Mouse (Mus musculus): ENCODE results near the gene Ccdc107. TPM values are rescaled to one million over a fixed set of nuclear protein-coding genes. Genes with fewer than 3 reads are reported as not detected.

Ccdc107 gene
- polyA plus RNA-seq (2015; fragmentation: Nextera tagmentation; extraction: Ambion mirVana), result 79.2 and 84.0 TPM in 2 replicates

- H3K9ac ChIP-seq, result peak within 1 kb of the TSS; percentile 92
- WGBS, result under 1% methylated on average over 25 of the region's 25 CpGs
- H3K4me2 ChIP-seq, result peak within 1 kb of the TSS; percentile 71
- peak within 1 kb of the TSS; percentile 81 for H3K4me3 ChIP-seq
- H3K36me3 ChIP-seq, result 0 out of 2 replicates have a peak, but pooled peaks cover 6% of the 10 kb centered on the region
- H3K4me1 ChIP-seq (replicated peaks), result peaks cover 16% of the 10 kb centered on the region
- ATAC-seq (ENCODE audit: low FRiP score, low read depth), result peak; percentile 98
- no peaks in the 10 kb centered on the region for H3K9me3 ChIP-seq
- no peaks in the 10 kb centered on the region for H3K27me3 ChIP-seq
- H3K27ac ChIP-seq (replicated peaks), result peak within 1 kb of the TSS; percentile 94
These were observed at the start of gene Ccdc107 for GRCm38 (mm10) chr4:43492821-43493185. TSS of gene Ccdc107 (plus strand) at chr4:43492900.

DNA sequence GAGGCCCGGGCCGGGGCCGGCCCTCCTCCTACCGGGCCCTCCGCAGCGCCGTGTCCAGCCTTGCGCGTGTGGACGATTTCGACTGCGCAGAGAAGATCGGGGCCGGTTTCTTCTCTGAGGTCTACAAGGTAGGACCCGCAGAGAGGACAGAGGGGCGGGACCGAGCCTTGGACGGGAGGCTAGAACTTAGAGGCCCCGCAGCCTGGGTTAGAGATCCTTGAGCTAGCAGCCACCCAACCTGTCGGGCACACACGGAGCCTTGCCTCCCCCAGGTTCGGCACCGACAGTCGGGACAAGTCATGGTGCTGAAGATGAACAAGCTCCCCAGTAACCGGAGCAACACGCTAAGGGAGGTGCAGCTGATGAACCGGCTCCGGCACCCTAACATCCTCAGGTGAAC, 49.2 kb upstream of the Ccdc107 start:
- peaks cover 36% of the 10 kb centered on the region for H3K36me3 ChIP-seq
- no peak for ATAC-seq (ENCODE audit: low FRiP score, low read depth)
- WGBS, result 2% methylated on average over 28 of the region's 28 CpGs

DNA sequence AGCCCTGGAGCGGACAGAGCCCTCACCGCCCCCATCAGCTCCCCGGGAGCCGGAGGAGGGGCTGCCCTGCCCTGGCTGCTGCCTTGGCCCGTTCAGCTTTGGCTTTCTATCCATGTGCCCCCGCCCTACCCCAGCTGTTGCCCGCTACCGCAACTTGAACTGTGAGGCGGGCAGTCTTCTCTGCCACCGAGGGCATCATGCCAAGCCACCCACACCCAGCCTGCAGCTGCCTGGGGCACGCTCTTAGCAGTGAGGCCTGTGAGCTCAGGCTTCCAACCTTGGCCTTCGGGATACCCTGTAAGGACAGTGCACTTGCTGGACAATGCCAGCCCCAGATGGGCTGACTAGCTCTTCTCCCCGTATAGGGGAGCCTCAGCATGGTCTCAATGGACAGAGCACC, 45.4 kb upstream of the Ccdc107 start:
- no peak overlapping the region for H3K27ac ChIP-seq (replicated peaks)
- peaks cover 37% of the 10 kb centered on the region for H3K36me3 ChIP-seq
- no peaks in the 10 kb centered on the region for H3K9me3 ChIP-seq
- no peak overlapping the region for H3K9ac ChIP-seq
- H3K4me3 ChIP-seq, result no peak overlapping the region
- no peak overlapping the region for H3K4me2 ChIP-seq
- peaks cover 15% of the 10 kb centered on the region for H3K4me1 ChIP-seq (replicated peaks)
- 79% methylated on average over 13 of the region's 13 CpGs for WGBS
- no peaks in the 10 kb centered on the region for H3K27me3 ChIP-seq
- no peak for ATAC-seq (ENCODE audit: low FRiP score, low read depth)

More for the DNA sequence above, 49.2 kb upstream of the Ccdc107 start:
- Histone ChIP-seq H3K9me3 (no peaks in the 10 kb centered on the region), H3K27me3 (no peaks in the 10 kb centered on the region), H3K4me2 (peak overlapping the region; percentile 85), H3K4me1 (replicated peaks) (peaks cover 18% of the 10 kb centered on the region), H3K27ac (replicated peaks) (peak overlapping the region; percentile 96), H3K4me3 (peak overlapping the region; percentile 75), H3K9ac (peak overlapping the region; percentile 96)

DNA sequence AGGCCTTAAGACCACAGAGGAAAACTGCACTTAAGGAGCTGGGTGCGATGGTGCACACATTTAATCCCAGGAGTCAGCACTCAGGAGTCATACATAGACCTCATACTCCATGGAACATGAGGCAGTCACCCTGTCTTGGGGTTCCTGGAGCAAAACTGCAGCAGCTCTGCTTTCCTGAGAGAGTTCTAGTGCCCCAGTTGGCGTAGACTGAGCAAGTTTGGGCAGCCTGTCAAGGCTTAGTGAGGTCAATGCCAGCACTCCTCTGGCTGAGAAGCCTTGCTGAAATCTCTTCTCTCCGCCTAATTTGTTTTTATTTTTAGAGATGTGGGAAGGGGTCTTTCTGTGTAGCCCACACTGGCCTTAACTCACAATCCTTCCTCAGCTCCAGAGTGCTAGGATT, 44.1 kb upstream of the Ccdc107 start:
- Histone ChIP-seq H3K9ac (no peak overlapping the region), H3K4me3 (no peak overlapping the region), H3K27ac (replicated peaks) (no peak overlapping the region), H3K4me1 (replicated peaks) (peaks cover 21% of the 10 kb centered on the region), H3K27me3 (peaks cover 10% of the 10 kb centered on the region; the same call in 1 of the 2 replicates), H3K4me2 (no peak overlapping the region), H3K36me3 (peaks cover 37% of the 10 kb centered on the region), H3K9me3 (no peaks in the 10 kb centered on the region)
- ATAC-seq (ENCODE audit: low FRiP score, low read depth), result no peak
- 86% methylated on average over 3 of the region's 3 CpGs for WGBS

- WGBS, result 61% methylated on average over 11 of the region's 11 CpGs
- no peak for ATAC-seq (ENCODE audit: low FRiP score, low read depth)
These were observed 40.4 kb upstream of the Ccdc107 start for GRCm38 (mm10) chr4:43452315-43452714.

GRCm38 (mm10) chr4:43453413-43453812, 39.3 kb upstream of the Ccdc107 start:
- under 1% methylated on average over 16 of the region's 18 CpGs for WGBS
- Histone ChIP-seq H3K27me3 (peaks cover 10% of the 10 kb centered on the region; the same call in 1 of the 2 replicates), H3K36me3 (peaks cover 2% of the 10 kb centered on the region; the same call in 1 of the 2 replicates), H3K4me2 (peak overlapping the region; percentile 45), H3K9ac (0 out of 2 replicates have a peak overlapping the region, but pooled peaks have one; percentile 29), H3K9me3 (no peaks in the 10 kb centered on the region), H3K4me3 (peak overlapping the region; percentile 9; the same call in 1 of the 2 replicates), H3K4me1 (replicated peaks) (peaks cover 16% of the 10 kb centered on the region), H3K27ac (replicated peaks) (no peak overlapping the region)
- ATAC-seq (ENCODE audit: low FRiP score, low read depth), result no peak

More at GRCm38 (mm10) chr4:43452315-43452714, 40.4 kb upstream of the Ccdc107 start:
- Histone ChIP-seq H3K27me3 (peaks cover 10% of the 10 kb centered on the region; the same call in 1 of the 2 replicates), H3K4me3 (no peak overlapping the region), H3K4me1 (replicated peaks) (peaks cover 16% of the 10 kb centered on the region), H3K27ac (replicated peaks) (no peak overlapping the region), H3K4me2 (no peak overlapping the region), H3K9me3 (no peaks in the 10 kb centered on the region), H3K9ac (no peak overlapping the region), H3K36me3 (peaks cover 13% of the 10 kb centered on the region)

DNA sequence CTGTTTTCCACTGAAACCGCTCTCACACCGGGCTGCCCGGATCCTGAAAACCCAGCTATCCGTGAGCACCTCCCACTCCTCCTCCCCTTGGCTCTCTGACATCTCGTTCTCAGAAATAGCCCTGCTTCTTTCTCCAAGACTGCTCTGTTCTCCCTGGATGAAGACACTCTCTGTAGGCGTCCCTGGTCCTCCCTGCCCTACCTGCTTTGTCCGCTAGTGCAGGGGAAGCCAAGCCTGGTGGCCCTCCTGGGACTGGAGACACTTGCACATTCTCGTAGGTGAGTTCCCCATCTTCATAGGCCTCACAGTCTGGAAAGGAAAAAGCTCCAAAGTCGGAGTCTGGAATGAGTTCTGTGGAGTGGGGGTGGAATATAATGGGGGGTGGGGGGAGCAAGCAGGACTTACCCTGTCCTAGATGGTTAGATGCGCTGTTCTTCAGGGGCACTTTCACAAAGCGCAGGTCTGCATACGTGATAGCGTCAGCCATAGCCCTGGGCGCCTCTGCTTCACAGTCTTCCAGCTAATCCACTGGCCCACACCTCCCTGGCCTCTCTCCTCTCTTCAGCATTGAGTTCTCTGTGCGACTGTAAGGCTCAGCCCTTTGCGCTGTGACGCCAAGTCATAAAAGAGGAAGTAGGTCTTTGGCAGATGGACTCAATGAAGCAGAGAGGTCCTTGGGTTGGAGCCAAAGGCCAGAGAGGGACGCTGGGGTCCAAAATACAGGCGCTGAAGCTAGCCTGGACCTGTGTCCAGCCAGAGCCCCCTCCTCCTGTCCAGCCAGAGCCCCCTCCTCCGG, 38.5 kb upstream of the Ccdc107 start, which contains the start of gene Cd72:
Cd72 (minus strand) TSS at position 588 of the 796 bp plus-strand sequence.
- peaks cover 10% of the 10 kb centered on the region; the same call in 1 of the 2 replicates for H3K27me3 ChIP-seq
- H3K36me3 ChIP-seq, result no peaks in the 10 kb centered on the region
- H3K9ac ChIP-seq, result 0 out of 2 replicates have a peak within 1 kb of the TSS, but pooled peaks have one; percentile 29
- no peaks in the 10 kb centered on the region for H3K9me3 ChIP-seq
- 36% methylated on average over 20 of the region's 20 CpGs for WGBS
- ATAC-seq (ENCODE audit: low FRiP score, low read depth), result no peak
- peaks cover 16% of the 10 kb centered on the region for H3K4me1 ChIP-seq (replicated peaks)
- peak within 1 kb of the TSS; percentile 45 for H3K4me2 ChIP-seq
- H3K27ac ChIP-seq (replicated peaks), result no peak within 1 kb of the TSS
- peak within 1 kb of the TSS; percentile 9; the same call in 1 of the 2 replicates for H3K4me3 ChIP-seq

DNA sequence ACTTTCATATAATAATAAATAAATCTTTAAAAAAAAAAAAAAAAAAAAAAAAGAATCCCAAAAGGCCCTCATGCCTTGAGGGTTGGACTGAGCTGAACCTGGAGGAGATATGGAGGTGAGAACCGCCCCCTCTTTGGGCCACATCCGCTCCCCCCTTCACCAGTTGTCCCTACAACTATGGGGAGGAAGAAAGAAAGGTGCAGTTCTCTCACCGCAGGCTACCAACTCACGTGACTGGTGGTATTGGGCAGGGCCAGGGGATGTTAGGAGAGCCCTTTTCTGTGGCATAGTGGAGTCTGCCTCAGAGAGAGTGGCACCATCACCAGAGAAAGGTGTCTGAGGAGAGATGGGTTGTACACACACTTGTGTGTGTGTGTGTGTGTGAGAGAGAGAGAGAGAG, 36.2 kb upstream of the Ccdc107 start:
- Histone ChIP-seq H3K9me3 (no peaks in the 10 kb centered on the region), H3K27me3 (peaks cover 10% of the 10 kb centered on the region; the same call in 1 of the 2 replicates), H3K4me1 (replicated peaks) (peaks cover 16% of the 10 kb centered on the region), H3K36me3 (no peaks in the 10 kb centered on the region), H3K4me2 (no peak overlapping the region), H3K9ac (no peak overlapping the region), H3K4me3 (no peak overlapping the region), H3K27ac (replicated peaks) (no peak overlapping the region)
- no peak for ATAC-seq (ENCODE audit: low FRiP score, low read depth)
- 34% methylated on average over 4 of the region's 4 CpGs for WGBS

DNA sequence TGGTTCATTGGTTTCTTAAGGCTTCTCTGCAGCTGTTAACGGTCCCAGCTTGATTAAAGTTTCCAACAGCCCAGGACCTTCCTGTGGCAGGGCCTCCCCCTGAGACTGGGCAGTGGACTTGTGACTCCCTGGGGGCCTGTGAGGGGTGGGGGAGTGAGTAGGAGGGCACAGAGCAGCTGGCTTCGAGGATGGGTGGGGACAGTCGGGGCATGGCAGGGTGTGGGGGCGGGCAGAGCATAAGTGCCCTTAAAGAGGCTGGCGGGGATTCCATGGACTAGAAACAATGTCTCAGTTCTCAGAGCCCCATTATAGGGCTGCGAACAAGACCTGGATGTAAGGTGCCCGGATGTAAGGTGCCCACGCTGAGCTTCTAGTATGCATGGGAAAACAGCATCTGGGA, 35.6 kb upstream of the Ccdc107 start:
- Histone ChIP-seq H3K36me3 (no peaks in the 10 kb centered on the region), H3K9me3 (no peaks in the 10 kb centered on the region), H3K27ac (replicated peaks) (no peak overlapping the region), H3K4me2 (no peak overlapping the region), H3K4me1 (replicated peaks) (peaks cover 16% of the 10 kb centered on the region), H3K4me3 (no peak overlapping the region), H3K27me3 (peaks cover 10% of the 10 kb centered on the region; the same call in 1 of the 2 replicates), H3K9ac (no peak overlapping the region)
- ATAC-seq (ENCODE audit: low FRiP score, low read depth), result no peak
- 18% methylated on average over 8 of the region's 8 CpGs for WGBS

DNA sequence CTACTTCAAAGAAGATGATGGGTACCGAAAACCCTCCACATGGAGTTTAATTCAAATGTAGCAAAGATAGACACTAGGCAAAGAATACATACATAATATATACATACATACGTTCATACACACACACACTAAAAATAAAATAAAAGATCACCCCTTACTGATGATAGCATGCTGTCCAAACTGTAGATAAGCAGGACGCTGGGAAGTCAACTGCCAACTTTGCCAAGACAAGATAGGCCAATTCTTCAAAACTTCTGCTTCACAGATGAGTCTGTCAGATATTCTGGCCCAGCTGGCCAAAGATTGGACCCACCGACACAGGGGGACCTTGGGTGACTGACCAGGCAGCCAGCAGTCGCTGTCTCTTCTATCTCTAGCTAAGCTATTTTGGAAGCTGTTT, 29.6 kb upstream of the Ccdc107 start:
- Histone ChIP-seq H3K4me3 (no peak overlapping the region), H3K27ac (replicated peaks) (no peak overlapping the region), H3K27me3 (no peaks in the 10 kb centered on the region), H3K4me1 (replicated peaks) (no peaks in the 10 kb centered on the region), H3K4me2 (no peak overlapping the region), H3K9me3 (no peaks in the 10 kb centered on the region), H3K9ac (no peak overlapping the region), H3K36me3 (no peaks in the 10 kb centered on the region)
- WGBS, result 94% methylated on average over 5 of the region's 5 CpGs
- ATAC-seq (ENCODE audit: low FRiP score, low read depth), result no peak

DNA sequence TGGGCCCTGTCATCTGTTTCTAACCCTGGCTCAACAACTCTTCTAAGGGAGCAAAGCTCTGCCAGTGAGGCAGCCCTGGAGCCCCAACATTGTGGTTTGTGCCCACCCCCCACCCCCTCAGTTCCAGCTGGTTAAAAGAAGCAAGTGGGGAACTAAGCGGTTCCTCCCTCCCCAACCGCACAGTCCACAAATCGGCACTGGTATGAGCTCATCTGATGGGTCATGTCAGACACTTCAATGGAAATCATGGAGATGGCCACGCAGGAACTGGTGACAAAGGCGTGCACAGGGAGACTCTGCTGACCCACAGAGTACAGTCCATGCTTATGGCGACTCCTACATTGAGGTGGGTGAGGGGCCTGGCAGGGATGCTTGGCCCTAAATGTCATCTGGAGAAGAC, 26.8 kb upstream of the Ccdc107 start:
- Histone ChIP-seq H3K4me1 (replicated peaks) (no peaks in the 10 kb centered on the region), H3K4me2 (no peak overlapping the region), H3K27ac (replicated peaks) (no peak overlapping the region), H3K27me3 (no peaks in the 10 kb centered on the region), H3K9me3 (no peaks in the 10 kb centered on the region), H3K4me3 (no peak overlapping the region), H3K36me3 (no peaks in the 10 kb centered on the region), H3K9ac (no peak overlapping the region)
- ATAC-seq (ENCODE audit: low FRiP score, low read depth), result no peak
- WGBS, result 88% methylated on average over 6 of the region's 6 CpGs

DNA sequence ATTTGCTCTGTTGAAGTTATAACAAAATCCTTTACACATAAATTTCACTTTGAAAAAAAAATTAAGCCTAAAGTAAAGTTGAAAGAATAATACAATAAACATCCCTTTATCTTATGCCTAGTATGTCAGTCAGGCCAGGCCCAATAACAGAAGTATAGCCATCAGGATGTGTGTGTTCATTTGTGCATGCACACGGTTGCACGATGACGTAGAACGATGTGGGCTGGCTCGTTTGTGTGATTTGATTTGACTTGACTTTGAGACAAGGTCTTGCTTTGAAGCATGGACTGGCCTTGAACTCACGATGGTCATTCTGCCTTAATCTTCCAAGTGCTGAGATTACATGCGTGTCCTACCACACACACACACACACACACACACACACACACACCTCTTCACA, 25.8 kb upstream of the Ccdc107 start:
- no peaks in the 10 kb centered on the region for H3K27me3 ChIP-seq
- H3K4me2 ChIP-seq, result no peak overlapping the region
- no peak overlapping the region for H3K9ac ChIP-seq
- WGBS, result 92% methylated on average over 7 of the region's 7 CpGs
- H3K9me3 ChIP-seq, result no peaks in the 10 kb centered on the region
- H3K4me3 ChIP-seq, result no peak overlapping the region
- no peak for ATAC-seq (ENCODE audit: low FRiP score, low read depth)
- no peaks in the 10 kb centered on the region for H3K4me1 ChIP-seq (replicated peaks)
- no peaks in the 10 kb centered on the region for H3K36me3 ChIP-seq
- no peak overlapping the region for H3K27ac ChIP-seq (replicated peaks)
